Mouse (Mus musculus): ENCODE measurements around the gene Agap1.
A peak's percentile ranks its signal among the peaks of the same experiment; 100 is the strongest.

Agap1 gene

DNA sequence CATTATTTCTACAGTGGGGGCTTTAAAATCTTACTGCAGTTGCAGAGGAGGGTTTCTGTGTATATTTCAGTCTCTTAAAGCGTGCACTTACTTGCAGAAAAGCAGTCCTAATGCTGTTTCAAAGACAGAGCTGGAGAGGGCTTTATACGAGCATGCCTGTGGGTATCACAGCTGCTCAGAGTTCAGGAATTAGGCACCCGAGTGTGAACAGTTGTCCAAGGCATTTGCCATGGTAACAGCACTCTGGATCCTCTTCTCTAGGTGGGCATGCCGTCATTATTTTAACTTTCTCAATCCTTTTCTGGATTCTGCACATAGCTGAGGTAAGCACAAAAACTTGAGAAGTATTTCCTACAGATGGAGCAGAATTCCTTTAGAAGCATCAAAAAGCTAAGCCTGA, 321.1 kb downstream of the Agap1 start:
- DNase-seq: no peak

DNA sequence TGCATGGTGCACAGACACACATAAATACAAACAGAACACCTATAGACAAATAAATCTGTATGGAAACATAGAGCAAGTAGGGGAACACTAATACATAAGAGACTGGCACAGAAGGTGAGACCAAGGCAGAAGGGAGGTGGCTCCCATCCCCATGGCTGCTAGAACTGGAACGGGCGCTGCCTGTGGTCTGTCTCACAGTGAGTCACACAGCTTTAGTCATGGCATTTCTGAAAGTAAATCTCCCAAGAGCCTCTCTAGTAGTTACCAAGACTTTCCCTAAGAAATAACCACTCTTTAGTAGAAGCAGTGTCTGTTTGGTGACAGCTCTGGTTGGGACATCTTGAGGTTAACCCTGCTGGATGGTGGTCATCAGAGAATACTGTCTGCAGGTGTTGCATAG, 326.1 kb downstream of the Agap1 start:
- DNase-seq: no peak

DNA sequence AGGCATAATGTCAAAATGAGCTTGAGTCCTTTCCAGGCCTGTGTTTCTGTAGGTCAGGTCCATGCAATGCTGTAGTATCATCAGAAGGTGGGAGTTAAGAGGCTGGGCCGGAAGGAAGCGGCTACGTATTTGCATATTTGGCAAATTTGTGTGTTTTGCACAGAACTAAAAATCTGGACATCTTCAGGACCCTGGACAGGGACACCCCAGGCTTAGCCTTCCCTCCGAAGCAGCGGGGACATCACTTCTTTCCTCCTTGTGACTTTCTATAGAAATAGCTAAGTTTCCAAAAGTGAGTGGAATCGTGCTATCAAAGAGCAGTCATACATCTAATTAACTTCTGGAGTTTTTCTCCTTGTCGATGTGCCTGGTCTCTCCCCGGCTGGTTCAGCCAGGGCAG, 327.3 kb downstream of the Agap1 start:
- peak; percentile 71 for DNase-seq

DNA sequence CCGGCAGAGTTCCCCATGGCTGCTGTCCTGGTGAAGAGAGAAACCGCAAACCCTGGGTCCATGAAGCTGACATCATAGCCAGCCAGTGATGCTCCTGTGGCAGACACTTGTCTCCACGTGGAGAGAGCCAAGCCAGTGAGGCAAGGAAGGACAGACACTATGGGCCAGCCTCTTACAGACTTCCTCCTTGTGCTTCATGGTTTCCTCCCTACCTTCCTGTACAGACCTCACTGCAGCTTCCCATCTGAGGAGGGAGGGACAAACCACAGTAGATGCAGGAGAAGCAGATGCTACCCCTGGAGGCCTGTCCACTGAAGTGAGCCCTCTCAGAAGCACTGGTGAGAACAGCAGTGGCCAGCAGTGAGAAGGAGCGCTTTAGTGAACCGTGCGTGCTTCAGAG, 332.2 kb downstream of the Agap1 start:
- no peak for DNase-seq

DNA sequence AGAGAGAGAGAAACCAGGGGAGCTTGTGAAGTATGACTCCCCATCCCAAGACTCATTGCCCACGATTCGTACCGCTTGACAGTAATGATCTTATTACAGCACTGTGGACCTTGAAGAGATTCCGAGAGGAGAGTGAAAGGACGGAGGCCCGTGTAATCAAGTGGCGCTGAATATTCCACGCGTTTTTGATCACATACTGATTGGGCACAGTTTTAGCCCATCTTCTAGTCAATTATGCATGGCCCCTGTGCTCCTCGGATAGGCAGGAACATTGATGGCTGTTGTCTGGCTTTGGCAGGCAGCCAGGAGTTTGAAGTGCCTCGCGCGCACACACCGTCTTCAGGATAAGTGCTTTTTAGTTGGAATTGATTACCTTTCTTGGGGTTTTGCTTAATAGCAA, 344.1 kb downstream of the Agap1 start:
- no peak for DNase-seq

DNA sequence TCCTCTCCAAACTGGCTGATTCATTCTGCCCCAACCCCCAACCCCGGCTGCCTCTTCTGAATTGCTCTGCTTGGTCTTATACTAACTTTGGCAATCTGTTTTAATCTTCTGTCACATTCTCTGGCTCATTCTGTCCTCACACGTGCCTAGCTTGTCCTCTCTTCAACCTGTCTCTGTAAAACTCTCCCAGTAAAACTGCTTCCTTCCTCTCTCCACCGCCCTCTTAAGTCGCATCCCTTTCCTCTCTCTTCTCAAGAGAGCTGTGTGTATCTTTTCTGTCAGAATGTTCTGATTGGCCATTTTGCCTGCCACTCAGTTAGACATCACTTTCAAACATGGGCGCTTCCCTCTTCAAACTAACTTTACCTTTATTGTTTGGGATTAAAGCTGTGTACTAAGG, 346.9 kb downstream of the Agap1 start:
- no peak for DNase-seq

DNA sequence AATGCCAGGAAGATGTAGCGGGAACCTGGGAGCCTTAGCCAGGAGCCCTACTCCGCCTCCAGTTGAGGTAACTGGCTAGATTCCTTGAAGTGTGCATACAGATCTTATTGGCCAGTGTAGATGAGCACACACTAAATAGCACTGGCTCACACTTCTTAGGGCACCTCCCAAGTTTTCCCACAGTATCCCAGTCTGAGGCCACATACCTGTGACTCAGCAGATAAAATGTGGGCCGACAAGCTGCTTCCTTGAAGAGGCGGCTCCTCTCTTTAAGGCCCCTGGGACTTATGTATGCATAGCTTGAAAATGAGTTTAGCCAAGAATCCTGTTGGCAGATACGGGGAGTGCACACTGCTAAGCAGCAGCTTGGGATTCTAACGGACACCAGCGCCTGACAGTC, 350.4 kb downstream of the Agap1 start:
- DNase-seq: no peak

DNA sequence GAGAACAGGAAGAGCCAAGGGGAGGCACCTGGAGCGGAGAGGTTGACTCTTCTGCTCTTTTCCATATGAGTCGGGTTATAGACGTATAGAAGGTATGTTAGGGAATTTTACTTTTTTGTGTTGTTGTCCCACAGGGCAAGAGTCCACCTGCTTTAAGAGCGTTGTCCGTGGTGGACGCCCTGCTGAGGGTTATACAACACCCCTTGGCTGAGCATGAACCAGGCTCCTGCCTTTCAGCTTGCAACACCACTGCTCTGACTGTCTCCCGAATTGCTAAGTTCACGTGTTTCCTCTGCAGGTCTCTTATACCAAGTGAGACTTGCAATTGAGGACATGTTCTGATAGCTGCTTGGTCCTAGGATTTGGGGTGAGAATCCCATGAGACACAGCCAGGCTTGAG, 358.2 kb downstream of the Agap1 start:
- DNase-seq: no peak

DNA sequence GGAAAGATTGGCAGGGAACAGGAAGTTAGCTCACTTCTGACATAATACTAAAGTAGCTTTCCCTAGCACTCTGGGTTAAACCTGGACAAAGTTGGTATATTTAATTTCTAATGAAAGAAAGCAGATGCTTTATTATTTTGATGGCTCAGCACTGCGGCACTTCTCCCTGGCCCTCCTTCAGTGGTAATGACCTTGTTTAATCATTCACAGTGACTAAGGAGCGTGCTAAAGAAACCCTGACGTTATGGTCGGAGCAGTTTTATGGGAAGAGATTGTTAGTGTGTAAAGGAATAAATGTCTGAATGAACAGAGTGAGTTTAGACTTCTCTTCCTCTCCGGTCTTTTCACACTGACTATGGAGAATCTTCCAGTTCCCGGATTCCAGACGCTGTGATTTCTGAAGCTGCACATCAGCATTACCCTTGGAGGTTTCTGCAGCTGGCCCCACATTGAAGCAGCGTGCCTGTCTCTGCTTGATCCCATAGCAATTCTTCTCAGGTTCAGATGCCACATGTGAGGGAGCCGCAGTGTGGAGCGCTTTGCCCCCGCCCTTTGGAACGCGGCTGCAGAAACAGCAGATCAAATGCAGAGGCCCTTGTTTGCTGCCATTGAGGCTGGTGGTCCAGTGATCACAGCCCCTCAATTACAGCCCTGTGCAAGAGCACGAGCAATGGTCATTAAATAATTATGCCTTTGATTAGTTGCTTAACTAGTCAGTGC, 362.0 kb downstream of the Agap1 start:
- peak; percentile 34 for DNase-seq

DNA sequence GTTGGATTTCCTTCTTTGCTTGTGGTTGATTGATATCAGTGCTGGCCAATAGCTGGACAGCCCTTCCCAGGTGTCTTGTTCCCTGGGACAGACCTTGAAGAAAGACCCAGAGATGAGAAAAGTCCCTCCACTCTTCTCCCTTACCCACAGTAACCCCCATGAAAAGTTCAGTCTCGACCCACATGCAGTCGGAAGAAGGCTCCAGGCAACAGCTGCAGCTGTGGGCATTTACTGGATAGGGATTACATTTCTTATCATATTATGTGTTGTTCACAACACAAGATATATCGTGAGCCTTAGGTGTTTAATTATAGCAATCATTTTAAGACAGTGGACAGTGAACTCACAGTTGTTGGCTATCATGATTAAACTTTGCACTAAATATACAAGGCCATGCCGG, 367.2 kb downstream of the Agap1 start:
- DNase-seq: no peak

DNA sequence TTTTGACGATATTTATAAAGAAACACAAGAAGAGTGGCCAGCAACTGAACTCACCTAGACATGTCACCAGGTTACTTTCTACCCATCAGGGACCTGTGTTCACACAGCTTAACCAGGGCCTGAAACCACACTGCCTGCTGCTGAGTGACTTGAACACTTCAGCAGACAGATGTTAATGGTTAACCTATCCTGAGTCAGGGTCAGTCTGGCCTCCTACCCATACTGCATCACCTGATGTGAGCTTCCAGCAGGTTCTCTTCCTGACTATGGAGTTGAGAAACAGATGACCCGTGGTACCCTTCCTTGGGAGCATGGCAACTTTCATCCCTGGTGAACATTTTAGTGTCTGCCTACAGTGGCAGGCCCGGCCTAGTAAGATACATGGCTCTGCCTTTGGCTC, 367.8 kb downstream of the Agap1 start:
- DNase-seq: peak; percentile 53

DNA sequence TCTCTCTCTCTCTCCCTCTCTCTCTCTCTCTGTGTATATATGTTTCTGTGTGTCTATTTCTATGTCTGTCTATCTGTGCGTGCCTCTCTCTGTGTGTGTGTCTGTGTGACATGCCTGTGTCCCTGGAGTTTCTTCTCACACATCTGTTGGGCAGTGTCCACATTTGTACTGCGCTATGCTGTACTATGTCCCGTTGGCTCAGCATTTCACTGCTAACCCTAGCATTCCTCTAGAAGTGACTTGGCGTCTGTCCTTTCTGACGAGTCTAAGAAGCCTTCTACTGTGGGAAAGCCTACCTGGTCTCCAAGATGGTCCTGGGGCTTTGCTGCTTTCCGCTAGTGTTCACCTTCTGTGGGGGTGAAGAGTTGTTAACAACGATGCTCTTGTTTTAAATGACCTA, 368.4 kb downstream of the Agap1 start:
- no peak for DNase-seq

DNA sequence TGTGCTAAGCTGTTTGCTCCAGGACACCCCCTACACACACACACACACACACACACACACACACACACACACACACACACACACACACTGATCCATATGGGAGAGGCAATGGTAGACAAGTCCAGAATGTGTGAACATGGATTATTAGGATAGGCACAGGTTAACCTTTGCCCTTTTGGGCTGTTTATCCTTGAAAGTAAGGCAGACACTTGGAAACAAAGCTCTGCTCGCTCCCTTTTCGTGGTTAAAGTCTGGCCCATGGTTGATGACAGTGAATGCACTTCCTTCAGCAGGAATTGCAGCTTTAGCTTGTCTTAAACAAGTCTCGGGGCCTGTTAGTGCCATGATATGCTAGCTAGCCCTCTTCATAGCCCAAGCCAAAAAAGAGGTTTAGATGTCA, 372.4 kb downstream of the Agap1 start:
- no peak for DNase-seq

DNA sequence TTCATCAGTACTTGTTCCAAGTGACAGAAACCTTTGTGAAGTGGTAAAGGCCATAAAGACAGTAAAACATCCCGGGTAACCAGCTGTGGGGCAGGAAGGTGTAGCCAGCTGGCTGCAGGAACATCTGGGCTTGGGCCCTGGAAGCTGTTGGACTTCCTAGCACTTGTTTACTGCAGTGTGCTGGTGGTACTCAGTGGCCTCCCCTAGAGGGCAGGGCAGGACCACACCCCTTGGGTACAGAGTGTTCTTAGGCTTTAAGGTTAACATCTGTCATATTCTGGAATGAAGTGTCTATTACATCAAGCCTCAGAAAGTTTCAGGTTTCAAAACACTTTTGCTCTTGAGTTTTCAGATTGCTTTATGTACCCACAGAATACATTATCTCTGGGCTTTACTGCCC, 376.5 kb downstream of the Agap1 start:
- no peak for DNase-seq

DNA sequence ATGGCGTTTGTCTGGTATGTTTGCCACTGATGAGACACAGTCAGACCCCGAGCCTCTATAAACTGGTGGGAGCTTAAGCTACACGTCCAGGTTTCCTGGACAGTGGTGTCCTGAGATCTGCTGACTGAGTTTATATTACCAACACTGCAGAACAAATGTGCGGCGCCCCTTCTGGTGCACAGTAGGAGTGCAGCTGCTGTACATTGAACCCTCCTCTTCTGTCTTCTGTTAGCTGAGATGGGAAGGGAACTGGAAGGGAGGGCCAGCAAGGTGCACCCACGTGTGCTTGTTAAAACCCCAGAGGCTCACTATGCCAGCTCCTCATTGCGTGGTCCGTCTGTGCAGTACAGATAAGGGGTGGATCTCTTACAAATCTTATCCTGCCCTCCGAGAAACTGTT, 389.5 kb downstream of the Agap1 start:
- DNase-seq: no peak

DNA sequence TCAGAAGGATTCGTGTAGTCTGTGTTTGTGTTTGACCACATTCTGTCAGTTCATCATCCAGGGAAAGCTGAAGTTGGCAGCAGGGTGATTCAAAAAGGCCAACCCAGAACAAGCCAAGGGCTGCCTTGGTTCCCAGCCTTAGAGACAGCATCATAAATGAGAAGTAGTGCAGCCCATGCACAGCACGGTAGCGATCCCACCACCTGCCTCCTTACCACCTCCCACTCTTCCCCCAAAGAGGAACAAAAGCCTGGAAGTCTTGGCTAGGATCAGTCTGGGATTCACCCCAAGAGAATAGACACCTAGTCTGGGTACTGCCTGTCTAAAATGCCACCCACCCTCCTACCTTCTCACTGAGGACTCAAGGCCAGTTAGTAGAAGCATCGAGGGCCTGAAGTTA, 390.9 kb downstream of the Agap1 start:
- no peak for DNase-seq

DNA sequence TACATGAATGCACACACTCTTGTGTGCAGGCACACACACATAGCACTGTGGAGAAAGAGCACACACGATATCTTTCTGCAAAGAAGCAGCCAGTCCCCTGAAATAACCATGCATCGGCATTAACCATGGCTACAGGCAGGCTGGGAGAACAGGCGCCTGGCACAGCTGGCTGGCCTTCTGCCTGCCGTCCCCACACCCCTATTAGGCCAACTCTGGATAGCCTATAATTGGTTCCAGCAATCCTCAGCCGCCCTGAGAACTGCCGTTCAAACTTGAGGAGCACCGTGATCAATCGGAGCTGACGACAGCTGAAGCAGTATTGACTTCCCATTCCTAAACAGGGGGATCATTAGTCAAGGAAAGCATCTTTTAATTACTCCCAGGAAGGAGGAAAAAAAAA, 391.5 kb downstream of the Agap1 start:
- no peak for DNase-seq

DNA sequence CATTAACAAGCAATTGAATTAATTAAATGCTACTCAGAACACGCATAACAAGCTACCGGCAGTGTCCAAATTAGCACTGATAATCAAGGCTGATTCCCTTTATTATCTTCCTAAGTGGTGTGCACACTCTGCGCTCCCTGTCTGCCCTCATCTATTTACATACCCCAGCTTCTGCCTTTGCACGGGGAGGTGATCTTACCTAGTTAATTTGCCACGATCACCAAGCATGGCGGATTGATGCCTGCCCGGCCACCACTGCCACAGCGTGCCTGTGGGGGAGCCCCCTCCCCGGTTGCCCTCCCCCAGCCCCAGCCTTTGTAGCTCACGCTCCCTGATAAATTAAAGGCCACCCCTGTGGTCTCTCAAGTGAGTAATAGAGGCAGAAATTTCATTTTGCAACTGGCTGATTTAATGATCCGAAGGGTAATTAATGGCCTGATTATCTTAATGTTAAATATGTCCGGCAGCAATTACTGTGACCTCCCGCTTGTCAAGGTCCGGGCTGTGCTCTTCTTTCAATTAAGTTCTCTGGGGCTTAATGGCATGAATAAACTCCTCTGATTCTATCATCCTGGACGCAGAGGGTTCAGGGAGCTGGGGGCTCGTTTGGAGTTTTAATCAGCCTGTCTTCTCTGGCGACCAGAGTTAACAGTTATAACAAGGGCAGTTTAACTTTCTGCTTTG, 393.9 kb downstream of the Agap1 start:
- no peak for DNase-seq

DNA sequence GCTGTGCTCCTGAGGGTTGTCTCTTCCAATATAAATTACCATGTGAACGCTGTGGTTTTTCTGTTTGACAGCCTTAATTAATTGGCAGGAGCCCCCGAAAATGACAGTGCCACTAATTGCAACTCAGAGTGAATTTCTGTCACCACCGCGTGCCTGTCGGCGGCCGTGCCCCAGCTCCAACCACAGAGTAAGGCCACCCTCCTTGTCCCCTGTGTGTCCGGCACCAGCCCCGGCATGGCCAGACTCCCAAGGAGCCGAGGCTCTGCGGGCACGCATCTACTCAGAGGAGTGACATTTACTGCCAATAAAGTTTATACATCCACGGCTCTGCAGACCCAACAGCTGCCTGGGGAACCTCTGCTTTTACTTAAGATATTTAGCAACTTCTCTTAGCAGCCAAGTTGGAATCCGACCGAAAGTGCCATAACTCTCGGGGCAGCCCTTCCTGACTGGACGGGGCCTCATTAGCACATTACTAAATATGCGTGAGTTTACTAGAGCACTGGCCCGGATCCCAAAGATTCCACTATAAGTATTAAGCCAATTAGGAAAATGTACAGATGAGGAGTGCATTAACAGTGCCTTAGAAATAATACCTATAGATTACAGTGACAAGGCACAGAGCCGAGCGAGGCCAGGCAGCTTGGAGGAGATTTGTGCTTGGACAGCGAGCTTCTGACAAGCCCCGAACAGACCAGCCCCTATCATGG, 394.7 kb downstream of the Agap1 start:
- DNase-seq: no peak

DNA sequence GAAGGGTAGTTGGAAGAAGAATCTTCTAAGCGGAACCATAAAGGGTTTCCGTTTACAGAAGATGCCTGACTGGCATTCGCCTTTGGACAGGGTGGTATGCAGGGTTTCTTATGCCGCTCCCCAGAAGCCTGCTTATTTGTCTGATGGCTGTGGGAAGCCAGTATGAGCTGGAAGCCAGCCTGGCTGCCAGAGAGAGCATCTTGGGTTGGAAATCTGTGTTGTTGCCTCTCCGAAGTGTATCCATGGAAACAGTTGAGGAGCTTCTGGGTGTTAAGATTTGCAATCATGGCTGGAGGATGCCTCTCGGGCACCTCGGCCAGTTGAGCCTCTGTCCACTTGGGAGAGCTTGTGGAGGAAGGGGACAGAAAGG, 395.2 kb downstream of the Agap1 start:
- DNase-seq: no peak

DNA sequence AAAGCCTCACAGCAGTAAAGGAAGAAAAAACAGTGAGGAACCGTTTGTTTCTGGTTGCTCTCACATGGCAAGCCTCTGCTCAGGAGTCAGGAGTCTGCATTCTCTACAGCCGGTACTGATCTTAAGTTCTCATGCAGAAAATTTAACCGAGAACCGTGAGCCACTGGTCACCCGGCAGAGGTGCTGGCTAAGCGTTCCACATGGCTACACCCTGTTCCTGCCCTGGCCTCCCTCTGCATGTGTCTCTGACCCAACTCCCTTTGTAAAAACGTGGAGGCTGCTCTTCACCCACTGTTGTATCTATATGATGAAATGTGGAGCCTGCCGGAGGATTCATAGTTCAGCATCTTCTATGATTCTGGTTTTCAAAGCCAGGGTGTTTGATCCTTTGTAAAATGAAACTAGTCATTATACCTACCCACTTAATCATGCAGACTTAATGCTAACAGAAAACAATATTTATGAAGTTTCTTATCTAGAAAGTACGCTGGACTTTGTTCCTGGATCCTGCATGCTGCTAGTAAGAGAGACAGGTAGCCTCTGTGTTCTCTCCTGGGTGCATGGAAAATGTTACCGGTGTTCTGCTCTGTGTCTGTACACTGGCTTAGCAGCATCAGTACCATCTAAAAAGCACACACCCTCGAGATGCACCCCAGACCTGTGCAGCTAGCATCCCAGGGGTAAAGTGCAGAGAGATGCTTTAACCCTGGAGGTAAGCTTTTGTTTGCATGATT, 396.2 kb downstream of the Agap1 start:
- peak; percentile 24 for DNase-seq

DNA sequence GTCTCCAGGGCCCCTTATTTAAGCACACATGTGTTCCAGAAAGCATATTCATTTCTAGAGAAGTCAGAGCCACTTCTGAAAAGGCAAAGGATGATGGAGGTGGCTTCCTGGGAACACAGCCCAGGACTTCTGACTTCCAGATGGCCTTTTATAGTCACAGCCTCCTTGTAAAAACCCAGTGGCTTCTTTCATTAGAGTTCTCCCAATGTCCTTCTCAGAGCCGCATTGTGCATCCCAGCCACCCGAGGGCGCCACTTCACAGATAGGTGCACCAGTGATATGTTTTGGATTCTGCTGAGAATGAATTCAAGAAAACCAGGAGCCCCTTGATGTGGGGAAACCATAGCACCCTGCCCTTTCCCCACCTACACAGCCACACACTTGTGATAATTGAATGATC, 404.6 kb downstream of the Agap1 start:
- peak; percentile 69 for DNase-seq

DNA sequence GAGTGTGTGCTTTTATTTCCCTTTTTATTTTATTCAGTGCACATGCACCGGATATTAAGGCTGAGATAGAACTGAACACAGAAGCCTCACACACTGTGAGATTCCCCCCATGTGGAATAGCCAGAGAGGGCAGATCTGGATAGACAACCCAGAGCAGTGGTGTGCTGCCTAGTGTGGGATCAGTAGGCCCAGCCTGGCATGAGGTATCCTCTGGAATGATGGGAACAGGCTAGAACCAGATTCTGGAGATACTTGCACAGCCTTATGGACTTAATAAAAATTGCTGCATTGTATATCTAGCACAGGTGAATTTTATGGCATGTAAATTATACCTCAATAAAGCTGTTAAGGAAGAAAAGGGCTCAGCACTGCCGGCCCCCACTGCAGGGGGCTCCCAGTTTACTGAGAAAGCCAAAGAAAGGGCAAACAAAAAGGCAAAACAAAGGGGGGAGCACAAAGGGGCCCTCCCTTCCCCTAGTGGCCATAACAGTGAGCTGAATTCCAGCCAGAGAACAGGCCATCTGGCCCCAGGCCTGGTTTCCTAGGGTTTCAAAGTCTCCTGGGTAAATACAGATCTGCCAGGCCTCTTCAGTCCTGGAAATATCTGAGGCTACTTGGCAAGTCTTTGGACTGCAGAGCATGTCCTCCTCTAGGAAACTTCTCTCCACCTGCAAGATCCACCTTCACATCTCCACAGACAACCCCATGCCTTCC, 405.6 kb downstream of the Agap1 start:
- no peak for DNase-seq
